ENCODE assay signal across 8 mouse cellular contexts in genomic region chr19:3850847-3851469, GRCm38 (mm10). TPM values are rescaled to one million over a fixed set of nuclear protein-coding genes. Genes with fewer than 3 reads are reported as not detected.
A peak's percentile ranks its signal among the peaks of the same experiment; 100 is the strongest.
DNase-seq lines count a peak whose midpoint lies in the region; ATAC-seq and TF ChIP-seq lines count a peak whose summit lies in the region.

No protein-coding gene starts in this region.

- peak overlapping the region; percentile 59 for H3K9ac ChIP-seq in hindbrain, embryonic 16.5 days (ENCODE audit: low read depth, low read length)
- peak overlapping the region; percentile 67 for H3K9ac ChIP-seq in liver, embryonic 12.5 days
- H3K9ac ChIP-seq in midbrain, postnatal 0 days (replicated peaks; ENCODE audit: low read length, poor library complexity, severe bottlenecking), result 0 out of 2 replicates have a peak overlapping the region, but pooled peaks have one; percentile 39

- no peaks in the 10 kb centered on the region for H3K27me3 ChIP-seq in embryonic facial prominence, embryonic 10.5 days (replicated peaks; ENCODE audit: low read depth, poor library complexity, severe bottlenecking)
- no peaks in the 10 kb centered on the region for H3K27me3 ChIP-seq in hindbrain, embryonic 16.5 days (replicated peaks; ENCODE audit: control insufficient read depth, insufficient read depth, low read length)
- no peaks in the 10 kb centered on the region for H3K27me3 ChIP-seq in liver, embryonic 12.5 days (replicated peaks)
- H3K27me3 ChIP-seq in midbrain, postnatal 0 days (ENCODE audit: insufficient read depth, low read length), result no peaks in the 10 kb centered on the region

- DNase-seq in right cerebral cortex, postnatal 10 days (ENCODE audit: low spot score in 2 of 2), result peak; percentile 40 to 62
- DNase-seq in right cerebral cortex, postnatal 14 days, result no peak
- peak; percentile 72 for DNase-seq in adipocyte (ENCODE audit: low spot score)
- peak; percentile 56 for DNase-seq in embryonic facial prominence, embryonic 10.5 days (ENCODE audit: low spot score)
- peak; percentile 22 for DNase-seq in midbrain, postnatal 0 days (ENCODE audit: low spot score)
- no peak for DNase-seq in frontal cortex, postnatal 10 days (ENCODE audit: low spot score in 2 of 2)

- H3K4me1 ChIP-seq in embryonic facial prominence, embryonic 10.5 days, result peaks cover 48% of the 10 kb centered on the region
- H3K4me1 ChIP-seq in hindbrain, embryonic 16.5 days (ENCODE audit: control insufficient read depth, insufficient read depth, low read depth, low read length), result peaks cover 33% of the 10 kb centered on the region
- peaks cover 53% of the 10 kb centered on the region for H3K4me1 ChIP-seq in liver, embryonic 12.5 days
- H3K4me1 ChIP-seq in midbrain, postnatal 0 days (ENCODE audit: insufficient read depth, low read length), result peaks cover 14% of the 10 kb centered on the region

- H3K36me3 ChIP-seq in embryonic facial prominence, embryonic 10.5 days (replicated peaks), result peaks cover 13% of the 10 kb centered on the region
- H3K36me3 ChIP-seq in hindbrain, embryonic 16.5 days (ENCODE audit: control insufficient read depth, insufficient read depth, low read length), result no peaks in the 10 kb centered on the region
- H3K36me3 ChIP-seq in liver, embryonic 12.5 days, result no peaks in the 10 kb centered on the region
- H3K36me3 ChIP-seq in midbrain, postnatal 0 days (ENCODE audit: insufficient read depth, low read length), result no peaks in the 10 kb centered on the region

- ATAC-seq in hindbrain, embryonic 16.5 days, result peak; percentile 9; the same call in 1 of the 2 replicates
- peak; percentile 6; the same call in 1 of the 2 replicates for ATAC-seq in liver, embryonic 12.5 days
- ATAC-seq in midbrain, postnatal 0 days (ENCODE audit: low FRiP score), result 0 out of 2 replicates have a peak, but pooled peaks have one; percentile 0

- no peak for TF ChIP-seq CTCF in midbrain, postnatal 0 days (IDR thresholded peaks at IDR 0.05)

- H3K9me3 ChIP-seq in embryonic facial prominence, embryonic 10.5 days, result no peaks in the 10 kb centered on the region
- H3K9me3 ChIP-seq in hindbrain, embryonic 16.5 days (ENCODE audit: control insufficient read depth, low read length), result no peaks in the 10 kb centered on the region
- no peaks in the 10 kb centered on the region for H3K9me3 ChIP-seq in liver, embryonic 12.5 days (replicated peaks)
- no peaks in the 10 kb centered on the region for H3K9me3 ChIP-seq in midbrain, postnatal 0 days (ENCODE audit: low read length)

- H3K4me3 ChIP-seq in embryonic facial prominence, embryonic 10.5 days, result peak overlapping the region; percentile 92
- H3K4me3 ChIP-seq in hindbrain, embryonic 16.5 days (ENCODE audit: low read length), result peak overlapping the region; percentile 94
- peak overlapping the region; percentile 73 for H3K4me3 ChIP-seq in liver, embryonic 12.5 days
- H3K4me3 ChIP-seq in midbrain, postnatal 0 days (ENCODE audit: low read depth, low read length), result peak overlapping the region; percentile 98

- 3% methylated on average over 19 of the region's 19 CpGs for WGBS in embryonic facial prominence, embryonic 10.5 days
- 7% methylated on average over 19 of the region's 19 CpGs for WGBS in hindbrain, embryonic 16.5 days
- WGBS in liver, embryonic 12.5 days (ENCODE audit: insufficient replicate concordance), result 8% methylated on average over 19 of the region's 19 CpGs
- 5% methylated on average over 19 of the region's 19 CpGs for WGBS in midbrain, postnatal 0 days

- peak overlapping the region; percentile 66 for H3K4me2 ChIP-seq in hindbrain, embryonic 16.5 days (ENCODE audit: low read length)
- peak overlapping the region; percentile 93 for H3K4me2 ChIP-seq in liver, embryonic 12.5 days
- peak overlapping the region; percentile 67 for H3K4me2 ChIP-seq in midbrain, postnatal 0 days (ENCODE audit: low read depth, low read length, poor library complexity, severe bottlenecking)

- peak overlapping the region; percentile 96 for H3K27ac ChIP-seq in embryonic facial prominence, embryonic 10.5 days (replicated peaks)
- peak overlapping the region; percentile 48 for H3K27ac ChIP-seq in hindbrain, embryonic 16.5 days (ENCODE audit: low read depth, low read length)
- peak overlapping the region; percentile 75 for H3K27ac ChIP-seq in liver, embryonic 12.5 days
- H3K27ac ChIP-seq in midbrain, postnatal 0 days (ENCODE audit: low read depth, low read length), result peak overlapping the region; percentile 55

RNA-seq across cellular contexts. Expression of gene Chka, which starts 0.6 kb away (rescaled TPM):
- polyA plus RNA-seq in embryonic facial prominence, embryonic 10.5 days (2016; fragmentation: Nextera tagmentation; extraction: Ambion mirVana), result 50.0 and 51.8 TPM in 2 replicates
- 56.1 and 56.3 TPM in 2 replicates for polyA plus RNA-seq in hindbrain, embryonic 16.5 days (2015; fragmentation: Nextera tagmentation; extraction: Ambion mirVana)
- polyA plus RNA-seq in liver, embryonic 12.5 days (2016; fragmentation: Nextera tagmentation; extraction: Ambion mirVana), result 25.5 and 26.7 TPM in 2 replicates
- 62.7 and 69.1 TPM in 2 replicates for total RNA-seq in midbrain, postnatal 0 days (2014; rRNA removed)
- polyA plus RNA-seq in midbrain, postnatal 0 days (2015; fragmentation: Nextera tagmentation; extraction: Ambion mirVana), result 49.6 and 56.3 TPM in 2 replicates

RNA-seq across cellular contexts. Expression of gene Tcirg1, which starts 56.0 kb away (rescaled TPM):
- 28.0 and 28.8 TPM in 2 replicates for polyA plus RNA-seq in embryonic facial prominence, embryonic 10.5 days (2016; fragmentation: Nextera tagmentation; extraction: Ambion mirVana)
- polyA plus RNA-seq in hindbrain, embryonic 16.5 days (2015; fragmentation: Nextera tagmentation; extraction: Ambion mirVana), result 18.9 and 21.2 TPM in 2 replicates
- polyA plus RNA-seq in liver, embryonic 12.5 days (2016; fragmentation: Nextera tagmentation; extraction: Ambion mirVana), result 24.7 and 26.1 TPM in 2 replicates
- total RNA-seq in midbrain, postnatal 0 days (2014; rRNA removed), result 26.0 and 37.5 TPM in 2 replicates
- polyA plus RNA-seq in midbrain, postnatal 0 days (2015; fragmentation: Nextera tagmentation; extraction: Ambion mirVana), result 13.2 and 14.1 TPM in 2 replicates

Comparison
In these comparisons a context has a peak if more than half of its experiments do, and no peak if none do; other contexts are left out.
1. DNase-seq: peak in right cerebral cortex, postnatal 10 days (2 of 2), adipocyte (single experiment), embryonic facial prominence, embryonic 10.5 days (single experiment) and midbrain, postnatal 0 days (single experiment); none in right cerebral cortex, postnatal 14 days (single experiment) and frontal cortex, postnatal 10 days (0 of 2).
2. Peak in every context shown above with its lines, with median percentiles within 50 percentile points of each other: H3K27ac ChIP-seq, H3K4me3 ChIP-seq, ATAC-seq, H3K4me2 ChIP-seq and H3K9ac ChIP-seq.